Mouse (Mus musculus) CD4-positive, CD25-positive, alpha-beta regulatory T cell, adult 2 months (primary cell): ENCODE data around the gene Tmem190.
A peak's percentile ranks its signal among the peaks of the same experiment; 100 is the strongest.
"Not testable (repeated sequence)": the region's sequence is repeated elsewhere in the genome, so short reads cannot be mapped to it uniquely, and the experiment has no call there.

Experiments
- DNase-seq: peaks from one replicate; pipeline ENCODE4 v3.0.0-alpha.2; 2012; ENCODE audit warnings: low read depth, low spot score

Gene Tmem190

GRCm38 (mm10) chr7:4812303-4813104 is 29.8 kb downstream of the Tmem190 start, which contains the start of gene Ube2s:
Ube2s (minus strand) TSS chr7:4812590.
- peak; percentile 99 for DNase-seq

GRCm38 (mm10) chr7:4813105-4813791 is 30.5 kb downstream of the Tmem190 start:
- no peak for DNase-seq

- DNase-seq = peak; percentile 21
These were observed 33.8 kb downstream of the Tmem190 start for GRCm38 (mm10) chr7:4816559-4816958.

GRCm38 (mm10) chr7:4820925-4821324 is 38.2 kb downstream of the Tmem190 start:
- DNase-seq = not testable (repeated sequence)

- no peak for DNase-seq
These were observed 39.0 kb downstream of the Tmem190 start for GRCm38 (mm10) chr7:4821690-4822089.

- no peak for DNase-seq
These were observed 39.6 kb downstream of the Tmem190 start for GRCm38 (mm10) chr7:4822162-4822907.

- DNase-seq = no peak
These were observed 42.6 kb downstream of the Tmem190 start for GRCm38 (mm10) chr7:4825365-4825764.

GRCm38 (mm10) chr7:4830476-4830875 is 47.7 kb downstream of the Tmem190 start:
- no peak for DNase-seq
